Mouse (Mus musculus) embryonic stem cell, embryonic (primary cell): ENCODE results near the gene Tmcc3.

Experiments used
- CTCF ChIA-PET, 4 experiments: fragments of 300-600 bp in 2 of 4; fragments of 350-600 bp in 2 of 4; sonication (Branson Sonifier 250); formaldehyde crosslinking; loops; one replicate each; lab custom pipeline; 2022; ENCODE audit warnings: inconsistent platforms in 2 of 4; lab: Charles Lee
- POLR2A ChIA-PET, 4 experiments: fragments of 300-600 bp in 2 of 4; fragments of 350-600 bp in 2 of 4; sonication (Branson Sonifier 250); formaldehyde crosslinking; loops; one replicate each; lab custom pipeline; 2022; ENCODE audit warnings: antibody characterized with exemption in 4 of 4, inconsistent platforms in 1 of 4; lab: Charles Lee

Tmcc3 gene

GRCm38 (mm10) chr10:94350896-94351661 lies 39.3 kb downstream of the Tmcc3 start:
- ChIA-PET POLR2A (no interaction called here), CTCF (interaction anchor here in 1 of 4 experiments (0.6 kb wide), 1 partner anchor 265 kb away, joined by 3 read pairs; no protein-coding TSS in a partner anchor)

GRCm38 (mm10) chr10:94352172-94352876 lies 40.6 kb downstream of the Tmcc3 start:
- CTCF ChIA-PET = no interaction called here

GRCm38 (mm10) chr10:94352877-94353853 lies 41.4 kb downstream of the Tmcc3 start:
- ChIA-PET POLR2A (no interaction called here), CTCF (interaction anchor here in 1 of 4 experiments (0.6 kb wide), 1 partner anchor 225 kb away, joined by 7 read pairs; no protein-coding TSS in a partner anchor)

More at GRCm38 (mm10) chr10:94352172-94352876, 40.6 kb downstream of the Tmcc3 start:
- POLR2A ChIA-PET = no interaction called here

GRCm38 (mm10) chr10:94354005-94354404 lies 42.3 kb downstream of the Tmcc3 start:
- POLR2A ChIA-PET = no interaction called here

GRCm38 (mm10) chr10:94354427-94354826 lies 42.7 kb downstream of the Tmcc3 start:
- POLR2A ChIA-PET = interaction anchor here in 2 of 4 experiments (0.6 kb wide), 2 partner anchors 19 to 24 kb away, joined by 3 to 4 read pairs; no protein-coding TSS in a partner anchor
- CTCF ChIA-PET = interaction anchor here in 1 of 4 experiments (0.6 kb wide), 2 partner anchors 76 to 269 kb away, joined by 3 read pairs; no protein-coding TSS in a partner anchor

More at GRCm38 (mm10) chr10:94354005-94354404, 42.3 kb downstream of the Tmcc3 start:
- CTCF ChIA-PET = interaction anchor here in 1 of 4 experiments (0.6 kb wide), 2 partner anchors 77 to 226 kb away, joined by 3 to 7 read pairs; no protein-coding TSS in a partner anchor

GRCm38 (mm10) chr10:94356504-94357169 lies 44.9 kb downstream of the Tmcc3 start:
- ChIA-PET POLR2A (no interaction called here), CTCF (no interaction called here)

GRCm38 (mm10) chr10:94360664-94361063 lies 48.9 kb downstream of the Tmcc3 start:
- ChIA-PET POLR2A (no interaction called here), CTCF (no interaction called here)

- ChIA-PET CTCF (no interaction called here), POLR2A (no interaction called here)
Observed at GRCm38 (mm10) chr10:94371293-94371692, 59.5 kb downstream of the Tmcc3 start.

- ChIA-PET CTCF (no interaction called here), POLR2A (interaction anchor here in 1 of 4 experiments (0.6 kb wide), 1 partner anchor 141 kb away, joined by 3 read pairs; no protein-coding TSS in a partner anchor)
Observed at GRCm38 (mm10) chr10:94376941-94377340, 65.2 kb downstream of the Tmcc3 start.

GRCm38 (mm10) chr10:94377844-94378243 lies 66.1 kb downstream of the Tmcc3 start:
- ChIA-PET POLR2A (interaction anchor here in 1 of 4 experiments (0.6 kb wide), 1 partner anchor 23 kb away, joined by 3 read pairs; no protein-coding TSS in a partner anchor), CTCF (no interaction called here)

- CTCF ChIA-PET = no interaction called here
Observed at GRCm38 (mm10) chr10:94378383-94378782, 66.6 kb downstream of the Tmcc3 start.

GRCm38 (mm10) chr10:94380082-94380481 lies 68.3 kb downstream of the Tmcc3 start:
- ChIA-PET POLR2A (no interaction called here), CTCF (interaction anchor here in 1 of 4 experiments (0.6 to 0.7 kb wide), 2 partner anchors 34 to 229 kb away, joined by 3 read pairs; no protein-coding TSS in a partner anchor)

More at GRCm38 (mm10) chr10:94378383-94378782, 66.6 kb downstream of the Tmcc3 start:
- POLR2A ChIA-PET = interaction anchor here in 1 of 4 experiments (0.6 kb wide), 1 partner anchor 24 kb away, joined by 3 read pairs; no protein-coding TSS in a partner anchor

- ChIA-PET CTCF (interaction anchor here in 1 of 4 experiments (0.6 to 0.7 kb wide), 2 partner anchors 33 to 228 kb away, joined by 3 read pairs; no protein-coding TSS in a partner anchor), POLR2A (interaction anchor here in 1 of 4 experiments (0.6 kb wide), 1 partner anchor 240 kb away, joined by 5 read pairs; no protein-coding TSS in a partner anchor)
Observed at GRCm38 (mm10) chr10:94380662-94381392, 69.1 kb downstream of the Tmcc3 start.

- ChIA-PET CTCF (no interaction called here), POLR2A (interaction anchor here in 1 of 4 experiments (0.6 kb wide), 2 partner anchors 47 to 809 kb away, joined by 4 to 5 read pairs; no protein-coding TSS in a partner anchor)
Observed at GRCm38 (mm10) chr10:94381393-94381740, 69.6 kb downstream of the Tmcc3 start.

- CTCF ChIA-PET = interaction anchor here in 1 of 4 experiments (0.6 kb wide), 1 partner anchor 579 kb away, joined by 3 read pairs; no protein-coding TSS in a partner anchor
- POLR2A ChIA-PET = interaction anchor here in 1 of 4 experiments (0.6 kb wide), 1 partner anchor 33 kb away, joined by 3 read pairs; no protein-coding TSS in a partner anchor
Observed at GRCm38 (mm10) chr10:94382618-94383017, 70.9 kb downstream of the Tmcc3 start.

GRCm38 (mm10) chr10:94383565-94383964 lies 71.8 kb downstream of the Tmcc3 start:
- POLR2A ChIA-PET = interaction anchor here in 1 of 4 experiments (0.6 kb wide), 1 partner anchor 32 kb away, joined by 3 read pairs; no protein-coding TSS in a partner anchor

GRCm38 (mm10) chr10:94389219-94389618 lies 77.5 kb downstream of the Tmcc3 start:
- CTCF ChIA-PET = no interaction called here
- POLR2A ChIA-PET = no interaction called here

More at GRCm38 (mm10) chr10:94383565-94383964, 71.8 kb downstream of the Tmcc3 start:
- CTCF ChIA-PET = no interaction called here
